Mouse (Mus musculus) testis, postnatal 14 days (tissue): Measurements from ENCODE around the gene Trub1.
A peak's percentile ranks its signal among the peaks of the same experiment; 100 is the strongest.

ENCODE experiments used
- DNase-seq: peaks from one replicate; pipeline ENCODE4 v3.0.0; 2021; ENCODE audit warnings: low spot score

Trub1 gene

GRCm38 (mm10) chr19:57452492-57453217, at the start of gene Trub1:
Gene Trub1, plus strand, starts transcription at chr19:57452912.
- DNase-seq: peak; percentile 83

- DNase-seq: peak; percentile 69
These were observed 48.8 kb upstream of the Trub1 start for GRCm38 (mm10) chr19:57403700-57404501.

- DNase-seq: no peak
These were observed 48.2 kb upstream of the Trub1 start for GRCm38 (mm10) chr19:57404502-57404848.

- no peak for DNase-seq
These were observed 44.8 kb upstream of the Trub1 start for GRCm38 (mm10) chr19:57407947-57408346.

GRCm38 (mm10) chr19:57411375-57412196, 41.1 kb upstream of the Trub1 start:
- peak; percentile 52 for DNase-seq

- no peak for DNase-seq
These were observed 39.5 kb upstream of the Trub1 start for GRCm38 (mm10) chr19:57413170-57413569.

- DNase-seq: no peak
These were observed 38.8 kb upstream of the Trub1 start for GRCm38 (mm10) chr19:57413918-57414317.

GRCm38 (mm10) chr19:57415031-57415807, 37.5 kb upstream of the Trub1 start:
- no peak for DNase-seq

- peak; percentile 38 for DNase-seq
These were observed 34.7 kb upstream of the Trub1 start for GRCm38 (mm10) chr19:57417800-57418580.

GRCm38 (mm10) chr19:57423402-57423801, 29.3 kb upstream of the Trub1 start:
- DNase-seq: no peak

GRCm38 (mm10) chr19:57425296-57425695, 27.4 kb upstream of the Trub1 start:
- no peak for DNase-seq

- DNase-seq: no peak
These were observed 25.9 kb upstream of the Trub1 start for GRCm38 (mm10) chr19:57426841-57427240.

GRCm38 (mm10) chr19:57427756-57428438, 24.8 kb upstream of the Trub1 start:
- no peak for DNase-seq

- no peak for DNase-seq
These were observed 24.1 kb upstream of the Trub1 start for GRCm38 (mm10) chr19:57428641-57429040.

GRCm38 (mm10) chr19:57429926-57430325, 22.8 kb upstream of the Trub1 start:
- no peak for DNase-seq

GRCm38 (mm10) chr19:57431476-57431875, 21.2 kb upstream of the Trub1 start:
- DNase-seq: no peak

GRCm38 (mm10) chr19:57434024-57434423, 18.7 kb upstream of the Trub1 start:
- DNase-seq: no peak

GRCm38 (mm10) chr19:57436586-57437021, 16.1 kb upstream of the Trub1 start:
- DNase-seq: no peak

GRCm38 (mm10) chr19:57437042-57437441, 15.7 kb upstream of the Trub1 start:
- no peak for DNase-seq

- no peak for DNase-seq
These were observed 13.4 kb upstream of the Trub1 start for GRCm38 (mm10) chr19:57439296-57439695.
